Mouse (Mus musculus): ENCODE results near the gene Pfkl. TPM values are rescaled to one million over a fixed set of nuclear protein-coding genes. Genes with fewer than 3 reads are reported as not detected.
"Not testable (repeated sequence)": the region's sequence is repeated elsewhere in the genome, so short reads cannot be mapped to it uniquely, and the experiment has no call there.

Pfkl gene
- polyA plus RNA-seq, 1 experiment from 2014 or later = 104 TPM

- no peak overlapping the region for H3K4me2 ChIP-seq (replicated peaks)
- no peak overlapping the region for H3K9ac ChIP-seq (replicated peaks)
- no peak overlapping the region for H3K4me3 ChIP-seq
- peaks cover under 1% of the 10 kb centered on the region for H3K27me3 ChIP-seq
- 76% methylated on average over 4 of the region's 4 CpGs for WGBS
- no peak for ATAC-seq (ENCODE audit: low FRiP score, low read depth)
- no peaks in the 10 kb centered on the region for H3K9me3 ChIP-seq
- no peaks in the 10 kb centered on the region for H3K4me1 ChIP-seq
- no peaks in the 10 kb centered on the region for H3K36me3 ChIP-seq
- no peak overlapping the region for H3K27ac ChIP-seq (replicated peaks)
Measured at GRCm38 (mm10) chr10:78037139-78037538, 27.3 kb upstream of the Pfkl start.

GRCm38 (mm10) chr10:78031987-78032386, 22.1 kb upstream of the Pfkl start:
- ATAC-seq (ENCODE audit: low FRiP score, low read depth) = no peak

GRCm38 (mm10) chr10:78029080-78029479, 19.2 kb upstream of the Pfkl start:
- no peak overlapping the region for H3K4me3 ChIP-seq
- no peak overlapping the region for H3K4me2 ChIP-seq (replicated peaks)
- H3K36me3 ChIP-seq = no peaks in the 10 kb centered on the region
- ATAC-seq (ENCODE audit: low FRiP score, low read depth) = no peak
- H3K4me1 ChIP-seq = no peaks in the 10 kb centered on the region
- H3K9me3 ChIP-seq = no peaks in the 10 kb centered on the region
- WGBS = 85% methylated on average over 1 of the region's 1 CpGs
- no peak overlapping the region for H3K27ac ChIP-seq (replicated peaks)
- no peak overlapping the region for H3K9ac ChIP-seq (replicated peaks)
- H3K27me3 ChIP-seq = no peaks in the 10 kb centered on the region

More at GRCm38 (mm10) chr10:78031987-78032386, 22.1 kb upstream of the Pfkl start:
- Histone ChIP-seq H3K4me3 (no peak overlapping the region), H3K36me3 (no peaks in the 10 kb centered on the region), H3K9ac (replicated peaks) (no peak overlapping the region), H3K27ac (replicated peaks) (no peak overlapping the region), H3K4me2 (replicated peaks) (no peak overlapping the region), H3K4me1 (no peaks in the 10 kb centered on the region), H3K9me3 (no peaks in the 10 kb centered on the region), H3K27me3 (no peaks in the 10 kb centered on the region)
- 82% methylated on average over 2 of the region's 2 CpGs for WGBS

GRCm38 (mm10) chr10:78028129-78028528, 18.2 kb upstream of the Pfkl start:
- 5% methylated on average over 5 of the region's 5 CpGs for WGBS
- peak; percentile 71; the same call in 1 of the 2 replicates for ATAC-seq (ENCODE audit: low FRiP score, low read depth)

GRCm38 (mm10) chr10:78025453-78025852, 15.6 kb upstream of the Pfkl start:
- WGBS = 79% methylated on average over 6 of the region's 8 CpGs
- not testable (repeated sequence) for ATAC-seq (ENCODE audit: low FRiP score, low read depth); H3K4me2 ChIP-seq (replicated peaks); H3K27me3 ChIP-seq; H3K9me3 ChIP-seq; H3K36me3 ChIP-seq; H3K9ac ChIP-seq (replicated peaks); H3K27ac ChIP-seq (replicated peaks); H3K4me3 ChIP-seq; H3K4me1 ChIP-seq

More at GRCm38 (mm10) chr10:78028129-78028528, 18.2 kb upstream of the Pfkl start:
- Histone ChIP-seq H3K36me3 (no peaks in the 10 kb centered on the region), H3K27me3 (no peaks in the 10 kb centered on the region), H3K4me1 (no peaks in the 10 kb centered on the region), H3K27ac (replicated peaks) (no peak overlapping the region), H3K4me3 (no peak overlapping the region), H3K9me3 (no peaks in the 10 kb centered on the region), H3K9ac (replicated peaks) (no peak overlapping the region), H3K4me2 (replicated peaks) (no peak overlapping the region)

GRCm38 (mm10) chr10:78019984-78020383, 10.1 kb upstream of the Pfkl start:
- H3K27me3 ChIP-seq = 0 out of 2 replicates have a peak, but pooled peaks cover 13% of the 10 kb centered on the region
- not testable (repeated sequence) for H3K4me1 ChIP-seq; H3K9me3 ChIP-seq; H3K27ac ChIP-seq (replicated peaks); H3K36me3 ChIP-seq; H3K4me3 ChIP-seq; ATAC-seq (ENCODE audit: low FRiP score, low read depth); H3K9ac ChIP-seq (replicated peaks); H3K4me2 ChIP-seq (replicated peaks)
- WGBS = 96% methylated on average over 7 of the region's 11 CpGs

GRCm38 (mm10) chr10:78019291-78019690, 9.4 kb upstream of the Pfkl start:
- Histone ChIP-seq H3K4me1 (no peaks in the 10 kb centered on the region), H3K9ac (replicated peaks) (no peak overlapping the region), H3K9me3 (no peaks in the 10 kb centered on the region), H3K36me3 (no peaks in the 10 kb centered on the region), H3K27ac (replicated peaks) (no peak overlapping the region), H3K27me3 (0 out of 2 replicates have a peak, but pooled peaks cover 13% of the 10 kb centered on the region), H3K4me3 (no peak overlapping the region), H3K4me2 (replicated peaks) (no peak overlapping the region)
- ATAC-seq (ENCODE audit: low FRiP score, low read depth) = peak; percentile 27; the same call in 1 of the 2 replicates
- 86% methylated on average over 4 of the region's 4 CpGs for whole genome bisulfite sequencing

- H3K27me3 ChIP-seq = 0 out of 2 replicates have a peak, but pooled peaks cover 13% of the 10 kb centered on the region
- peak overlapping the region; percentile 27; the same call in 1 of the 2 replicates for H3K4me3 ChIP-seq
- 20% methylated on average over 19 of the region's 19 CpGs for WGBS
- no peaks in the 10 kb centered on the region for H3K36me3 ChIP-seq
- peak overlapping the region; percentile 51 for H3K4me2 ChIP-seq (replicated peaks)
- no peak overlapping the region for H3K27ac ChIP-seq (replicated peaks)
- no peak overlapping the region for H3K9ac ChIP-seq (replicated peaks)
- peak; percentile 58; the same call in 1 of the 2 replicates for ATAC-seq (ENCODE audit: low FRiP score, low read depth)
- H3K9me3 ChIP-seq = no peaks in the 10 kb centered on the region
- no peaks in the 10 kb centered on the region for H3K4me1 ChIP-seq
Measured at GRCm38 (mm10) chr10:78018797-78019203, 8.9 kb upstream of the Pfkl start.

- H3K36me3 ChIP-seq = no peaks in the 10 kb centered on the region
- H3K27ac ChIP-seq (replicated peaks) = no peak overlapping the region
- 0 out of 2 replicates have a peak, but pooled peaks cover 13% of the 10 kb centered on the region for H3K27me3 ChIP-seq
- H3K4me1 ChIP-seq = no peaks in the 10 kb centered on the region
- no peak overlapping the region for H3K9ac ChIP-seq (replicated peaks)
- WGBS = 58% methylated on average over 5 of the region's 5 CpGs
- H3K9me3 ChIP-seq = no peaks in the 10 kb centered on the region
- H3K4me2 ChIP-seq (replicated peaks) = no peak overlapping the region
- ATAC-seq (ENCODE audit: low FRiP score, low read depth) = no peak
- H3K4me3 ChIP-seq = no peak overlapping the region
Measured at GRCm38 (mm10) chr10:78016366-78016765, 6.5 kb upstream of the Pfkl start.

- Histone ChIP-seq H3K9me3 (no peaks in the 10 kb centered on the region), H3K4me3 (no peak overlapping the region), H3K36me3 (no peaks in the 10 kb centered on the region), H3K4me1 (0 out of 2 replicates have a peak, but pooled peaks cover under 1% of the 10 kb centered on the region), H3K4me2 (replicated peaks) (no peak overlapping the region), H3K27me3 (peaks cover 18% of the 10 kb centered on the region), H3K27ac (replicated peaks) (no peak overlapping the region), H3K9ac (replicated peaks) (no peak overlapping the region)
- no peak for ATAC-seq (ENCODE audit: low FRiP score, low read depth)
- WGBS = 97% methylated on average over 1 of the region's 1 CpGs
Measured at GRCm38 (mm10) chr10:78015489-78015888, 5.6 kb upstream of the Pfkl start.

GRCm38 (mm10) chr10:78012661-78013495, 3.0 kb upstream of the Pfkl start:
- H3K4me2 ChIP-seq (replicated peaks) = no peak overlapping the region
- peaks cover 17% of the 10 kb centered on the region for H3K27me3 ChIP-seq
- H3K4me1 ChIP-seq = peaks cover 14% of the 10 kb centered on the region
- H3K4me3 ChIP-seq = no peak overlapping the region
- no peak overlapping the region for H3K9ac ChIP-seq (replicated peaks)
- no peak for ATAC-seq (ENCODE audit: low FRiP score, low read depth)
- no peaks in the 10 kb centered on the region for H3K36me3 ChIP-seq
- H3K9me3 ChIP-seq = no peaks in the 10 kb centered on the region
- H3K27ac ChIP-seq (replicated peaks) = no peak overlapping the region
- WGBS = 91% methylated on average over 18 of the region's 18 CpGs

GRCm38 (mm10) chr10:78011116-78011515, 1.2 kb upstream of the Pfkl start:
- not testable (repeated sequence) for H3K27me3 ChIP-seq; H3K4me2 ChIP-seq (replicated peaks); H3K27ac ChIP-seq (replicated peaks); ATAC-seq (ENCODE audit: low FRiP score, low read depth); H3K4me3 ChIP-seq; H3K9me3 ChIP-seq; H3K9ac ChIP-seq (replicated peaks); H3K36me3 ChIP-seq
- H3K4me1 ChIP-seq = peaks cover 30% of the 10 kb centered on the region
- WGBS = 94% methylated on average over 5 of the region's 5 CpGs
